Comparison of ENCODE assay signal across 8 mouse cellular contexts in the genomic region with DNA sequence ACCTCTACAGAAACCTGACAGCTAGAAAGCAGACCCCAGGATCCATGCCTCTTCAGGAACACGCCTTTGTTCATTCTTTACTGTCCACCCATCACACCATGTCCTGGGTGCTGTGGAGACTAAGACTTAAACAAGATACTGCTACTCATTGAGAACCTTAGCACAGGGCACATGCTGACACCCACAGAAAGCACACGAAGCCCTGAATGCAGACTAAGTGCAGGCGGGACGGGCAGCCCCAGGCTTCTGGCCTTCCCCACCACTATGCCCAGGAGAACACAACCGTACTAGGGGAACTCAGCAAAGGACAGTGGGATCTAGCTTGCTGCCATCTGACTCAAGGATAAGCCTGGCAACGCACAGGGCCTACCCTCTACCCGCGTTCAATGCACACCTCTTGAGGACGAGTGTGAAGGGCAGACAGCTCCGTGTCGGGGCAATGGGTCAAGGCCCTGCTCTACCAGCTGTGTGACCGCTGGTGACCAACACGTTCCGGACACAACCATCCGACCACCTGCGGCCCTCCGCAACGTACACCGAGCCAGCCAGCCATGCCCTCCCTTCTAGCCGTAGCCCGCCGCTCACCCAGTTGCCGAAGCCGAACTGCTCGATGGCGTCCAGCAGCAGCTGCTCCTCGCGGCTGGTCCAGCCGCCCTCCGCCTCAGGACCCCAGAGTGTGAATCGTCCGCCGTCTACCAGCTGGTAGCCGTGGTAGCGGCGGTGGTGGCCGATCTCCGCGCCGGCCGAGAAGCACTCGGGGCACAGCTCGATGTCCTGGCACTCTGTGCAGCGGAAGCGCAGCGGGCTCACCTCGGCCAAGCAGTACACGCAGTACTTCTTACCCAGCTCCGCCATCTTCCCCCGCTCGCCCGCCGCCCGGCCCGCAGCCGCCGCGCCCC. TPM values are rescaled to one million over a fixed set of nuclear protein-coding genes. Genes with fewer than 3 reads are reported as not detected.
DNase-seq lines count a peak whose midpoint lies in the region; ATAC-seq and TF ChIP-seq lines count a peak whose summit lies in the region.

No protein-coding gene starts in this region.

- TF ChIP-seq POLR2A in bone marrow, adult 2 months (IDR thresholded peaks at IDR 0.05; ENCODE audit: borderline replicate concordance, control insufficient read depth, low read depth, low read length) = peak; percentile 12; the same call in 1 of the 2 replicates

- intact Hi-C loops in heart, postnatal 36 days (cut with DNase I) = loop anchor here (2.0 kb wide), 1 partner anchor 15 kb away; no protein-coding TSS in a partner anchor

- peak overlapping the region; percentile 90 for H3K9ac ChIP-seq in forebrain, embryonic 11.5 days (ENCODE audit: low read length)
- H3K9ac ChIP-seq in midbrain, embryonic 11.5 days (ENCODE audit: low read length) = peak overlapping the region; percentile 91
- peak overlapping the region; percentile 93 for H3K9ac ChIP-seq in stomach, embryonic 15.5 days

- H3K4me2 ChIP-seq in forebrain, embryonic 11.5 days (ENCODE audit: low read depth, low read length, severe bottlenecking) = peak overlapping the region; percentile 95
- peak overlapping the region; percentile 91 for H3K4me2 ChIP-seq in midbrain, embryonic 11.5 days
- peak overlapping the region; percentile 73 for H3K4me2 ChIP-seq in stomach, embryonic 15.5 days

- peak; percentile 1; the same call in 1 of the 2 replicates for TF ChIP-seq CTCF in bone marrow, adult 2 months (IDR thresholded peaks at IDR 0.05; ENCODE audit: control insufficient read depth, insufficient read depth, low read length)

- no peaks in the 10 kb centered on the region for H3K9me3 ChIP-seq in forebrain, embryonic 11.5 days (ENCODE audit: control insufficient read depth, low read length)
- H3K9me3 ChIP-seq in limb, embryonic 10.5 days (replicated peaks) = no peaks in the 10 kb centered on the region
- no peaks in the 10 kb centered on the region; the same call in 1 of the 2 replicates for H3K9me3 ChIP-seq in midbrain, embryonic 11.5 days (ENCODE audit: control insufficient read depth, low read length)
- no peaks in the 10 kb centered on the region for H3K9me3 ChIP-seq in stomach, embryonic 15.5 days

- peak; percentile 44 for ATAC-seq in frontal cortex, adult (ENCODE audit: low TSS enrichment)
- ATAC-seq in forebrain, embryonic 11.5 days (replicated peaks; ENCODE audit: low FRiP score) = peak; percentile 42
- ATAC-seq in midbrain, embryonic 11.5 days (ENCODE audit: low FRiP score) = peak; percentile 38
- no peak; the same call in 1 of the 2 replicates for ATAC-seq in stomach, embryonic 15.5 days (ENCODE audit: insufficient read depth, low FRiP score, low read depth)

- H3K4me3 ChIP-seq in bone marrow, adult 2 months (replicated peaks; ENCODE audit: control insufficient read depth, low read depth, low read length) = peak overlapping the region; percentile 83
- peak overlapping the region; percentile 89 for H3K4me3 ChIP-seq in forebrain, embryonic 11.5 days (ENCODE audit: low read depth, low read length)
- peak overlapping the region; percentile 90 for H3K4me3 ChIP-seq in limb, embryonic 10.5 days
- H3K4me3 ChIP-seq in midbrain, embryonic 11.5 days (ENCODE audit: low read depth, low read length) = peak overlapping the region; percentile 91
- H3K4me3 ChIP-seq in stomach, embryonic 15.5 days (replicated peaks) = peak overlapping the region; percentile 89

- no peaks in the 10 kb centered on the region for H3K36me3 ChIP-seq in forebrain, embryonic 11.5 days (ENCODE audit: control insufficient read depth, insufficient read depth, low read length)
- peaks cover 4% of the 10 kb centered on the region for H3K36me3 ChIP-seq in limb, embryonic 10.5 days
- H3K36me3 ChIP-seq in midbrain, embryonic 11.5 days (ENCODE audit: control insufficient read depth, insufficient read depth, low read length) = no peaks in the 10 kb centered on the region
- 0 out of 2 replicates have a peak, but pooled peaks cover 4% of the 10 kb centered on the region for H3K36me3 ChIP-seq in stomach, embryonic 15.5 days

- 6% methylated on average over 58 of the region's 58 CpGs for WGBS in bone marrow, adult 2 months
- WGBS in forebrain, embryonic 11.5 days = 1% methylated on average over 58 of the region's 58 CpGs
- 5% methylated on average over 58 of the region's 58 CpGs for WGBS in limb, embryonic 10.5 days
- 2% methylated on average over 55 of the region's 58 CpGs for WGBS in midbrain, embryonic 11.5 days
- WGBS in stomach, embryonic 15.5 days = 1% methylated on average over 56 of the region's 58 CpGs

- H3K27ac ChIP-seq in bone marrow, adult 2 months (ENCODE audit: control insufficient read depth, insufficient read depth, low read depth, low read length, poor library complexity) = peak overlapping the region; percentile 83
- peak overlapping the region; percentile 57 for H3K27ac ChIP-seq in forebrain, embryonic 11.5 days (ENCODE audit: low read depth, low read length)
- peak overlapping the region; percentile 88 for H3K27ac ChIP-seq in limb, embryonic 10.5 days
- H3K27ac ChIP-seq in midbrain, embryonic 11.5 days (ENCODE audit: low read depth, low read length) = peak overlapping the region; percentile 40; the same call in 1 of the 2 replicates
- peak overlapping the region; percentile 33; the same call in 1 of the 2 replicates for H3K27ac ChIP-seq in stomach, embryonic 15.5 days

- peaks cover 22% of the 10 kb centered on the region for H3K4me1 ChIP-seq in bone marrow, adult 2 months (ENCODE audit: control insufficient read depth, insufficient read depth, low read length)
- H3K4me1 ChIP-seq in forebrain, embryonic 11.5 days (replicated peaks; ENCODE audit: control insufficient read depth, insufficient read depth, low read length) = peaks cover 6% of the 10 kb centered on the region; the same call in 1 of the 2 replicates
- H3K4me1 ChIP-seq in limb, embryonic 10.5 days = peaks cover 33% of the 10 kb centered on the region
- peaks cover 20% of the 10 kb centered on the region for H3K4me1 ChIP-seq in midbrain, embryonic 11.5 days (ENCODE audit: control insufficient read depth, insufficient read depth, low read length)
- H3K4me1 ChIP-seq in stomach, embryonic 15.5 days = peaks cover 24% of the 10 kb centered on the region

- DNase-seq in frontal cortex, adult 2 months (ENCODE audit: extremely low spot score in 1 of 2, low spot score in 1 of 2) = no peak
- DNase-seq in forebrain, embryonic 11.5 days (ENCODE audit: low spot score) = peak; percentile 79
- peak; percentile 44 to 69 for DNase-seq in heart, postnatal 36 days
- peak; percentile 76 for DNase-seq in limb, embryonic 10.5 days (ENCODE audit: low spot score)
- DNase-seq in midbrain, embryonic 11.5 days (ENCODE audit: low spot score, missing footprints) = peak; percentile 96

- H3K27me3 ChIP-seq in forebrain, embryonic 11.5 days (ENCODE audit: control insufficient read depth, insufficient read depth, low read length) = 0 out of 2 replicates have a peak, but pooled peaks cover 2% of the 10 kb centered on the region
- peaks cover 26% of the 10 kb centered on the region for H3K27me3 ChIP-seq in limb, embryonic 10.5 days (ENCODE audit: low read depth, poor library complexity, severe bottlenecking)
- H3K27me3 ChIP-seq in midbrain, embryonic 11.5 days (ENCODE audit: control insufficient read depth, insufficient read depth, low read length) = no peaks in the 10 kb centered on the region
- H3K27me3 ChIP-seq in stomach, embryonic 15.5 days (replicated peaks) = peaks cover 10% of the 10 kb centered on the region

RNA-seq across cellular contexts. Expression of a gene that starts 0.6 kb away (rescaled TPM):
- 17.4 and 18.1 TPM in 2 replicates for polyA plus RNA-seq in frontal cortex, adult 2 months (2012; rRNA removed)
- 6.4 and 7.9 TPM in 2 replicates for polyA plus RNA-seq in bone marrow, adult 2 months (2011; ENCODE audit: insufficient read depth, insufficient read length, low replicate concordance, missing spikeins)
- polyA plus RNA-seq in forebrain, embryonic 11.5 days (2014; fragmentation: Nextera tagmentation; extraction: Ambion mirVana) = 3.2 and 3.5 TPM in 2 replicates
- total RNA-seq in heart, postnatal 36 days (2021) = 10 to 100 TPM; 13.3 to 15.0 TPM
- polyA plus RNA-seq in limb, embryonic 10.5 days (2016; fragmentation: Nextera tagmentation; extraction: Ambion mirVana) = 1.4 and 1.6 TPM in 2 replicates
- 3.7 and 4.6 TPM in 2 replicates for polyA plus RNA-seq in midbrain, embryonic 11.5 days (2014; fragmentation: Nextera tagmentation; extraction: Ambion mirVana)
- polyA plus RNA-seq in stomach, embryonic 15.5 days (2015; fragmentation: Nextera tagmentation; extraction: Ambion mirVana) = 2.0 and 2.2 TPM in 2 replicates

RNA-seq across cellular contexts. Expression of a gene that starts 0.9 kb away (rescaled TPM):
- 1.2 and 1.5 TPM in 2 replicates for polyA plus RNA-seq in frontal cortex, adult 2 months (2012; rRNA removed)
- polyA plus RNA-seq in bone marrow, adult 2 months (2011; ENCODE audit: insufficient read depth, insufficient read length, low replicate concordance, missing spikeins) = 0.42 TPM in 1 of 2 replicates, not detected in the other
- 3.9 and 4.2 TPM in 2 replicates for polyA plus RNA-seq in forebrain, embryonic 11.5 days (2014; fragmentation: Nextera tagmentation; extraction: Ambion mirVana)
- under 1 TPM; 0.19 to 0.33 TPM for total RNA-seq in heart, postnatal 36 days (2021)
- 0.75 and 0.88 TPM in 2 replicates for polyA plus RNA-seq in limb, embryonic 10.5 days (2016; fragmentation: Nextera tagmentation; extraction: Ambion mirVana)
- 4.1 and 4.2 TPM in 2 replicates for polyA plus RNA-seq in midbrain, embryonic 11.5 days (2014; fragmentation: Nextera tagmentation; extraction: Ambion mirVana)
- 0.10 and 0.27 TPM in 2 replicates for polyA plus RNA-seq in stomach, embryonic 15.5 days (2015; fragmentation: Nextera tagmentation; extraction: Ambion mirVana)

RNA-seq across cellular contexts. Expression of a gene that starts 18.7 kb away (rescaled TPM):
- 20.5 and 21.3 TPM in 2 replicates for polyA plus RNA-seq in frontal cortex, adult 2 months (2012; rRNA removed)
- 5.7 and 13.3 TPM in 2 replicates for polyA plus RNA-seq in bone marrow, adult 2 months (2011; ENCODE audit: insufficient read depth, insufficient read length, low replicate concordance, missing spikeins)
- polyA plus RNA-seq in forebrain, embryonic 11.5 days (2014; fragmentation: Nextera tagmentation; extraction: Ambion mirVana) = 51.7 and 55.2 TPM in 2 replicates
- 10 to 100 TPM; 63.0 to 63.2 TPM for total RNA-seq in heart, postnatal 36 days (2021)
- 60.8 and 67.6 TPM in 2 replicates for polyA plus RNA-seq in limb, embryonic 10.5 days (2016; fragmentation: Nextera tagmentation; extraction: Ambion mirVana)
- 58.0 and 58.5 TPM in 2 replicates for polyA plus RNA-seq in midbrain, embryonic 11.5 days (2014; fragmentation: Nextera tagmentation; extraction: Ambion mirVana)
- 57.1 and 60.5 TPM in 2 replicates for polyA plus RNA-seq in stomach, embryonic 15.5 days (2015; fragmentation: Nextera tagmentation; extraction: Ambion mirVana)

Comparison
In these comparisons a context has a peak if more than half of its experiments do, and no peak if none do; other contexts are left out.
1. DNase-seq: peak in forebrain, embryonic 11.5 days (single experiment), heart, postnatal 36 days (2 of 2), limb, embryonic 10.5 days (single experiment) and midbrain, embryonic 11.5 days (single experiment); none in frontal cortex, adult 2 months (0 of 2).
2. H3K27ac ChIP-seq: peak in every context shown above with its lines; median percentile 88 in limb, embryonic 10.5 days; 83 in bone marrow, adult 2 months; 57 in forebrain, embryonic 11.5 days; 40 in midbrain, embryonic 11.5 days; 33 in stomach, embryonic 15.5 days.
3. Peak in every context shown above with its lines, with median percentiles within 50 percentile points of each other: H3K4me3 ChIP-seq, H3K4me2 ChIP-seq and H3K9ac ChIP-seq.